Mouse (Mus musculus): ENCODE data around the gene Ctdspl.

DNA sequence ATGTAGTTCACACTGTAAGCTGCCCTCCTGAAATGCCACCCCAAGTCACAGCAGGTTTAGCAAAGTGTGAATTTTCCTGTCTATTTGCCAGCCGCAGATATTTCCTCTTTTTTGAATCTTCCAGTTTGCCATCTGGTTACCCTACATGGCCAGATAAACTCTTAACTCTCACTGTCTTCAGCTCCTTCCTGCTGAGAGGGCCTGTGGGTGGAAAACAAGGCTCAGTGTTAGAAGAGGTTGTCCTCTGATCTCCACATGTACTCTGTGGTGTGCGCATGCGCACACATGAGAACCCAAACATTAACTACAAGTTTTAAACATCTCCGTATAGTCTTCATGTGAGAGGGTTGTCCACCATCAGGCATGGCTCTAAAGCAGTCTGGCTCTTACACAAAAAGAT, 36.1 kb upstream of the Ctdspl start:
- no peak for TF ChIP-seq CTCF (IDR thresholded peaks at IDR 0.05)
- no peak for TF ChIP-seq EP300 (IDR thresholded peaks at IDR 0.05)
